Mouse (Mus musculus) urinary bladder, postnatal 14 days (tissue): ENCODE results near the gene H2-M10.6.

Source experiments
- DNase-seq: peaks from one replicate; pipeline ENCODE4 v3.0.0; 2021; ENCODE audit warnings: low spot score

Gene H2-M10.6

GRCm38 (mm10) chr17:36840961-36841445 lies 29.0 kb downstream of the H2-M10.6 start:
- no peak for DNase-seq

DNA sequence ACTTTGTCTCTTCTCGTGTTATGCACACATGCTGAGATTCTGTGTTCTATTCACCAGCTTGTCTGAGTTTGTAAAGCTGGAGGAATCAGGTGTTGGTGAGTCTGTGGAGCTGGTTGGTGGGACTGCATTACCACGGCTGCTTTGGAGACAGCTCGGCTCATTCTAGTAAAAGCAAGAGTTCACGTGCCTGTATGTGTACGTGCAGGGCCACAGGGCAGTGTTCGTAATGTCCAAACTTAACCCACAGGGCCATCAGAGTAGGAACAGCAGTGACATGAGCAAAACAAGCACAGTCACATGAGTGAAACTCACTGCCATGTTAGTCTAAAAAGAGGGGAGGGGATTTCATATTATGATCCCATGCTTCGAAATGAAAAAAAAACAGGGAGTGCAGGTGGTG lies 31.7 kb downstream of the H2-M10.6 start:
- DNase-seq, result no peak

- DNase-seq, result no peak
Observed at GRCm38 (mm10) chr17:36844286-36844719, 32.3 kb downstream of the H2-M10.6 start.

GRCm38 (mm10) chr17:36844725-36845124 lies 32.8 kb downstream of the H2-M10.6 start:
- no peak for DNase-seq

- DNase-seq, result no peak
Observed at GRCm38 (mm10) chr17:36848911-36849310, 36.9 kb downstream of the H2-M10.6 start.

GRCm38 (mm10) chr17:36849992-36850391 lies 38.0 kb downstream of the H2-M10.6 start:
- DNase-seq, result no peak

GRCm38 (mm10) chr17:36851200-36851599 lies 39.2 kb downstream of the H2-M10.6 start:
- DNase-seq, result no peak

- no peak for DNase-seq
Observed at GRCm38 (mm10) chr17:36851627-36852026, 39.7 kb downstream of the H2-M10.6 start.

DNA sequence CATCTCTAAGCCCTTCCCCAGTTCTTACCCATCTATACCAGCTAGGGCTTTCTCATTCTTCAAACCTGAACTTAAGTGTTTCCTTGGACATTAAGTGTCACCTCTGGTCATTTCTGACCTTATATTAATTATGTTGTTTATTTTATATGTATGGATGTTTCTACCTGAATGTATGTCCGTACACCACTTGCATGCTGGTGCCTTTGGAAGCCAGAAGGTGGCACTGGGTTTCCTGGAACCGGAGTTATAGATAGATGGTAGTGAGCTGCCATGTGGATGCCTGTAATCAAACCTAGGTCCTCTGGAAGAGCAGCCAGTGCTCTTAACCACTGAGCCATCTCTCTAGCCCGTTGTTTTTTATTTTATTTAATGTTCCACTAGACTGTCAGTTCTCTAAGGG lies 43.5 kb downstream of the H2-M10.6 start:
- DNase-seq, result no peak

GRCm38 (mm10) chr17:36856236-36856635 lies 44.3 kb downstream of the H2-M10.6 start:
- no peak for DNase-seq

DNA sequence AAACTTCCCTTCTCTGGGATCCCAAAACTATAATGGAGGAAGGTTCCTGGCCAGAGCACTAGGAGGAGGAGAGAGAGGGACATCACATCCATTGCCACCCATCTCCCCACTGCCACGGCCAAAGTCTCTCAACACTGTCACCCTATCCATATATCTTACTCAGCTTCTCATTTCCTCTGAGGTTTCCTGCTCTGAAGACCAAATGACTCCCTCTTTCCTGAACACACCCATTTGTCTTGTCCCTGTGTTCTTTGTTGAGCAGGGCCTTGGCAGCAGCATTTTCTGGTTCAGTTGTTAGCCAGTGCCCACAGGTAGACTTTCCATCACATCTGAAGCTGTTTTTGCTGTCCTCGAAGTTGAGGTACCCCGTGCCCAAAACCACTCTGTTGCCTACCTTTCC lies 46.2 kb downstream of the H2-M10.6 start:
- no peak for DNase-seq

DNA sequence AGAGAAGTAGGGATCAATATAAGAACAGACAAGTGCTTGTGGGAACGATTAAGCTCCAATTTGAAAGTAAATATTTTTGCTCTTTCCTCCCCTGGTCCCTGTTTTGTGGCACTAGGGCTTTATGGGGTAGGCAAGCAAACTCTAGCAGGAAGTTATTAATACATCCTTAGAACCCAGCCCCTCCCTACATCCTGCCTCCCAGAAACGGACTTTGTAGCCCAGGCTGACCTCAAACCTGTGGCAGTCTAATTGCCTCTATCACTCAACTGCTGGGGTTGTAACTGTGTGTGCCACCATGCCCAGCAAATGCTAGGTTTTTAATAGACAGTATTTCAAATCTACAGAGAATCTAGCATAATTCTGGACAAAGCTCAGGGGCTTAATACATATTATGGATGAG lies 49.7 kb downstream of the H2-M10.6 start:
- DNase-seq, result no peak
